Mouse (Mus musculus) forebrain, postnatal 0 days (tissue): ENCODE results near the gene Lats1. TPM values are rescaled to one million over a fixed set of nuclear protein-coding genes. Genes with fewer than 3 reads are reported as not detected.

Source experiments
- ATAC-seq: fragments of 200-750 bp; cut with Nextera tagmentation; 2 replicates; pipeline ENCODE4 v1.8.0; 2017; ENCODE audit warnings: mild to moderate bottlenecking, moderate library complexity
- DNase-seq: peaks from one replicate; pipeline ENCODE4 v3.0.0-alpha.2; 2015
- H3K27ac ChIP-seq: fragments of 300-500 bp; sonication (generic); 2 replicates; pipeline ENCODE4 v1.5.1; 2014; ENCODE audit warnings: low read depth, mild to moderate bottlenecking, antibody characterized with exemption, low read length, moderate library complexity, mixed read lengths
- H3K27me3 ChIP-seq: fragments of 300-500 bp; sonication (generic); 2 replicates; pipeline ENCODE4 v1.6.1; 2014; ENCODE audit warnings: mild to moderate bottlenecking, low read length, mixed read lengths; ENCODE audit not compliant: insufficient read depth
- H3K36me3 ChIP-seq: fragments of 300-500 bp; sonication (generic); 2 replicates; pipeline ENCODE4 v1.6.1; 2014; ENCODE audit warnings: mild to moderate bottlenecking, moderate library complexity; ENCODE audit not compliant: insufficient read depth
- H3K4me1 ChIP-seq: fragments of 300-500 bp; sonication (generic); 2 replicates; pipeline ENCODE4 v1.6.1; 2014; ENCODE audit warnings: antibody characterized with exemption; ENCODE audit not compliant: insufficient read depth
- H3K4me2 ChIP-seq: fragments of 300-500 bp; sonication (generic); 2 replicates; pipeline ENCODE4 v1.6.1; 2014; ENCODE audit warnings: low read depth, mild to moderate bottlenecking, moderate library complexity
- H3K4me3 ChIP-seq: fragments of 300-500 bp; sonication (generic); 2 replicates; pipeline ENCODE4 v1.5.1; 2014; ENCODE audit warnings: low read depth, low read length, mixed read lengths
- H3K9ac ChIP-seq: fragments of 300-500 bp; sonication (generic); 2 replicates; pipeline ENCODE4 v1.6.1; 2014; ENCODE audit warnings: mild to moderate bottlenecking
- H3K9me3 ChIP-seq: fragments of 300-500 bp; sonication (generic); 2 replicates; pipeline ENCODE4 v1.6.1; 2016; ENCODE audit warnings: low read length
- CTCF ChIP-seq: sonication (generic); IDR thresholded peaks from 2 replicates; pipeline ENCODE4 v1.5.1; 2016; ENCODE audit warnings: antibody characterized with exemption, control low read depth, low read depth
- WGBS: fragments of 180-500 bp; shearing (Covaris S2); extraction: QIAGEN DNeasy Blood & Tissue Kit; methylation state at CpG from one replicate; pipeline ENCODE4 v1.1.7; 2014; 5-methylcytosine and 5-hydroxymethylcytosine counted together
- polyA plus RNA-seq: library from polyadenylated mRNA; unstranded; fragments of >200 nt; fragmentation: Nextera tagmentation; extraction: Ambion mirVana; gene quantifications from 2 replicates; pipeline ENCODE4 v1.2.1, GENCODE M21; 2015
- total RNA-seq: library from RNA; depleted of rRNA; stranded (reverse); fragments of >200 nt; gene quantifications from 2 replicates; pipeline ENCODE4 v1.2.3, GENCODE M21; 2014

The Lats1 gene
- total and polyA plus RNA-seq, 2 experiments from 2014 or later = 7.4 to 54.6 TPM

- peak overlapping the region; percentile 76 for H3K4me3 ChIP-seq
- H3K27me3 ChIP-seq = no peaks in the 10 kb centered on the region
- H3K36me3 ChIP-seq = no peaks in the 10 kb centered on the region
- no peaks in the 10 kb centered on the region for H3K9me3 ChIP-seq
- H3K27ac ChIP-seq = peak overlapping the region; percentile 92
- no peak for TF ChIP-seq CTCF
- DNase-seq (peak; percentile 95), ATAC-seq (peak; percentile 93)
- H3K4me2 ChIP-seq = peak overlapping the region; percentile 77
- WGBS = under 1% methylated on average over 64 of the region's 64 CpGs
- H3K9ac ChIP-seq = peak overlapping the region; percentile 97
- H3K4me1 ChIP-seq = peaks cover 7% of the 10 kb centered on the region; the same call in 1 of the 2 replicates
Measured at GRCm38 (mm10) chr10:7663159-7664026, 17.6 kb upstream of the Lats1 start.

GRCm38 (mm10) chr10:7664027-7664526 is 16.9 kb upstream of the Lats1 start:
- H3K27ac ChIP-seq = peak overlapping the region; percentile 92; the same call in 1 of the 2 replicates
- H3K9me3 ChIP-seq = no peaks in the 10 kb centered on the region
- DNase-seq (no peak), ATAC-seq (no peak)
- H3K4me2 ChIP-seq = peak overlapping the region; percentile 77
- whole genome bisulfite sequencing = 68% methylated on average over 6 of the region's 6 CpGs
- no peak for TF ChIP-seq CTCF
- no peaks in the 10 kb centered on the region for H3K27me3 ChIP-seq
- H3K4me1 ChIP-seq = peaks cover 7% of the 10 kb centered on the region; the same call in 1 of the 2 replicates
- no peaks in the 10 kb centered on the region for H3K36me3 ChIP-seq
- peak overlapping the region; percentile 76 for H3K4me3 ChIP-seq
- H3K9ac ChIP-seq = peak overlapping the region; percentile 97; the same call in 1 of the 2 replicates

GRCm38 (mm10) chr10:7664889-7665288 is 16.1 kb upstream of the Lats1 start:
- Histone ChIP-seq H3K9me3 (no peaks in the 10 kb centered on the region), H3K27me3 (no peaks in the 10 kb centered on the region), H3K4me1 (peaks cover 7% of the 10 kb centered on the region; the same call in 1 of the 2 replicates), H3K4me3 (no peak overlapping the region), H3K27ac (no peak overlapping the region), H3K9ac (no peak overlapping the region), H3K4me2 (no peak overlapping the region), H3K36me3 (peaks cover 5% of the 10 kb centered on the region; the same call in 1 of the 2 replicates)
- DNase-seq = no peak
- no peak for ATAC-seq
- no peak for TF ChIP-seq CTCF
- 94% methylated on average over 1 of the region's 1 CpGs for WGBS

GRCm38 (mm10) chr10:7667342-7667802 is 13.6 kb upstream of the Lats1 start, which contains the start of gene Nup43:
Gene Nup43 (plus strand): TSS chr10:7667503.
- DNase-seq (peak; percentile 95), ATAC-seq (peak; percentile 85)
- Histone ChIP-seq H3K4me1 (peaks cover 7% of the 10 kb centered on the region; the same call in 1 of the 2 replicates), H3K4me2 (peak within 1 kb of the TSS; percentile 63), H3K27me3 (no peaks in the 10 kb centered on the region), H3K27ac (peak within 1 kb of the TSS; percentile 46), H3K9ac (peak within 1 kb of the TSS; percentile 53), H3K4me3 (peak within 1 kb of the TSS; percentile 74), H3K9me3 (no peaks in the 10 kb centered on the region), H3K36me3 (peaks cover 14% of the 10 kb centered on the region; the same call in 1 of the 2 replicates)
- WGBS = under 1% methylated on average over 24 of the region's 24 CpGs
- no peak for TF ChIP-seq CTCF

GRCm38 (mm10) chr10:7673673-7674072 is 7.3 kb upstream of the Lats1 start:
- peaks cover 25% of the 10 kb centered on the region; the same call in 1 of the 2 replicates for H3K36me3 ChIP-seq
- no peak overlapping the region for H3K9ac ChIP-seq
- WGBS = 64% methylated on average over 1 of the region's 1 CpGs
- H3K27ac ChIP-seq = no peak overlapping the region
- ATAC-seq (peak; percentile 73; the same call in 1 of the 2 replicates), DNase-seq (no peak)
- no peaks in the 10 kb centered on the region for H3K9me3 ChIP-seq
- no peak overlapping the region for H3K4me2 ChIP-seq
- no peaks in the 10 kb centered on the region for H3K4me1 ChIP-seq
- H3K4me3 ChIP-seq = no peak overlapping the region
- no peaks in the 10 kb centered on the region for H3K27me3 ChIP-seq
- TF ChIP-seq CTCF = peak; percentile 53

- no peaks in the 10 kb centered on the region for H3K27me3 ChIP-seq
- ATAC-seq = peak; percentile 77
- H3K4me3 ChIP-seq = peak overlapping the region; percentile 99
- WGBS = 2% methylated on average over 55 of the region's 64 CpGs
- H3K4me2 ChIP-seq = peak overlapping the region; percentile 76
- peak overlapping the region; percentile 97 for H3K27ac ChIP-seq
- H3K9ac ChIP-seq = peak overlapping the region; percentile 98
- 0 out of 2 replicates have a peak, but pooled peaks cover 14% of the 10 kb centered on the region for H3K36me3 ChIP-seq
- peaks cover 25% of the 10 kb centered on the region for H3K4me1 ChIP-seq
- peak; percentile 63 for TF ChIP-seq CTCF
- no peaks in the 10 kb centered on the region for H3K9me3 ChIP-seq
- DNase-seq = peak; percentile 82
Measured at GRCm38 (mm10) chr10:7681343-7682025, 470 bp downstream of the Lats1 start.
